Mouse (Mus musculus): ENCODE measurements around the gene Ccr1l1. TPM values are rescaled to one million over a fixed set of nuclear protein-coding genes. Genes with fewer than 3 reads are reported as not detected.
"Not testable (repeated sequence)": the region's sequence is repeated elsewhere in the genome, so short reads cannot be mapped to it uniquely, and the experiment has no call there.

Ccr1l1 gene
- polyA plus RNA-seq, 1 experiment from 2014 or later, result not detected

DNA sequence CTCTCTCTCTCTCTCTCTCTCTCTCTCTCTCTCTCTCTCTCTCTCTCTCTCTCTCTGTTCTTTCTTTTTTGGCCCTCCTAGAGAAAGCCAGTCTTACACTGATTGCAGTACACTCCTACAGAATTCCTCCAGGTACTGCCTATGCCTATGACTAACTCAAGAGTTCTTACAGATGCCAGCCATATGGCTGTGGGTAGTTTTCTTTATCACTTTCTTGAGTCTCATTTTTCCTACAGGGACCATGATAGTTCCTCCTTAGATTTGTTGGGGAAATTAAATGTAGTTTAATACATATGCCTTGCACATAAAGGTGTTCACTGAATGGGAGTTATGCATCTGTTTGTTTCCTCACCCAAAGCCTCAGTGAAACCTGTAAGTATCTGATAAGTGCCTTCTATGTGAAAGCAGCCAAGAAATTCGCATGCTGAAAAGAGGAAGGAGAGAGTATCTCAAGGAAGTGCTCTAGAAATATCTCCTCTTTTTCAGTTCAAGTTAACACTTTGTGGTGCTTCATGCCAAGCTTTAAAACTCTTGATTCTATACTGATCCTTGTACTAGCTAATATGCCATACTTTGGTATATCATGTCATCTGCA, 13.2 kb upstream of the Ccr1l1 start:
- Histone ChIP-seq H3K4me3 (ENCODE audit: low read length) (no peak overlapping the region), H3K36me3 (ENCODE audit: control insufficient read depth, insufficient read depth, low read length) (no peaks in the 10 kb centered on the region), H3K27me3 (replicated peaks; ENCODE audit: control insufficient read depth, insufficient read depth, low read length) (no peaks in the 10 kb centered on the region), H3K4me1 (ENCODE audit: control insufficient read depth, insufficient read depth, low read depth, low read length) (no peaks in the 10 kb centered on the region), H3K4me2 (ENCODE audit: low read length) (no peak overlapping the region), H3K27ac (ENCODE audit: low read depth, low read length) (no peak overlapping the region), H3K9me3 (ENCODE audit: control insufficient read depth, low read length) (no peaks in the 10 kb centered on the region), H3K9ac (ENCODE audit: low read depth, low read length) (no peak overlapping the region)
- ATAC-seq, result no peak
- 78% methylated on average over 1 of the region's 1 CpGs for WGBS

DNA sequence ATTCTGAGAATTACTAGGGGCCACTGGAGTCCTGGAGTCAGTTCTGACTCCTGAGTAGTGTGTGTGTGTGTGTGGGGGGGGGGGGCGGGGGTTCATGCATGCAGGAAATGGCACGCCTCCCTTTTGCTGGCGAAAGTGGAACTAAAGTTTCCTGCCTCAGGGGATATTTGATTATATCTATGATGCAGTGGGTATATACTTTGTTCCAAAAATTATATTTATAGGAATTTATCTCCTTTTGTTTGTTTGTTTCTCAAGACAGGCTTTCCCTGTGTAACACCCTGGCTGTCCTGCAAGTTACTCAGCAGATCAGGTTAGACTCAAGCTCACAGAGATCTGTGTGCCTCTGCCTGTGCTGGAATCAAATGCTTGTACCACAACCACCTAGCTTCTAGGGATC, 11.5 kb upstream of the Ccr1l1 start:
- Histone ChIP-seq H3K36me3 (ENCODE audit: control insufficient read depth, insufficient read depth, low read length) (no peaks in the 10 kb centered on the region), H3K27me3 (replicated peaks; ENCODE audit: control insufficient read depth, insufficient read depth, low read length) (no peaks in the 10 kb centered on the region), H3K4me2 (ENCODE audit: low read length) (no peak overlapping the region), H3K4me3 (ENCODE audit: low read length) (no peak overlapping the region), H3K4me1 (ENCODE audit: control insufficient read depth, insufficient read depth, low read depth, low read length) (no peaks in the 10 kb centered on the region), H3K27ac (ENCODE audit: low read depth, low read length) (no peak overlapping the region), H3K9ac (ENCODE audit: low read depth, low read length) (no peak overlapping the region), H3K9me3 (ENCODE audit: control insufficient read depth, low read length) (no peaks in the 10 kb centered on the region)
- no peak for ATAC-seq
- 75% methylated on average over 3 of the region's 3 CpGs for WGBS

DNA sequence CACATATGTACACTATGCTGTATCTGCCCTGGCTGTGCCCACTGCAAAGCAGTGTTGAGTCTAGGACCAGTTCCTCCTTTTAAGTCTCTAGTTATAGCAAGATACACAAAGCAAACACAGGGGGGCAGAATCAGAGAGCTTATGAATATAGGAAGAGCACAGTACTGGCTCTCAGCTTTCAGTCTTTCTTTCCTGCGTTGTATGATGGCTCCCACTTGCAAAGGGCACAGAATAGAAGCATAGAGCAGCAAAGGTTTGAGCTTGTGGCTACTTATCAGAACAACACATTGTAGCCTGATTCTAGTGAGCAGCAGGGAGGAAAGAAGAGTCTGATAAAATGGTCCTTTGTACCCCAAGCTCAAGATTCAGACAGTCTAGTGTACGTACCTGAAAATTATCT, 8.0 kb upstream of the Ccr1l1 start:
- Histone ChIP-seq H3K9ac (ENCODE audit: low read depth, low read length) (no peak overlapping the region), H3K9me3 (ENCODE audit: control insufficient read depth, low read length) (no peaks in the 10 kb centered on the region), H3K4me1 (ENCODE audit: control insufficient read depth, insufficient read depth, low read depth, low read length) (no peaks in the 10 kb centered on the region), H3K4me2 (ENCODE audit: low read length) (no peak overlapping the region), H3K4me3 (ENCODE audit: low read length) (no peak overlapping the region), H3K27me3 (replicated peaks; ENCODE audit: control insufficient read depth, insufficient read depth, low read length) (no peaks in the 10 kb centered on the region), H3K27ac (ENCODE audit: low read depth, low read length) (no peak overlapping the region), H3K36me3 (ENCODE audit: control insufficient read depth, insufficient read depth, low read length) (no peaks in the 10 kb centered on the region)
- WGBS, result 91% methylated on average over 2 of the region's 2 CpGs
- ATAC-seq, result no peak

DNA sequence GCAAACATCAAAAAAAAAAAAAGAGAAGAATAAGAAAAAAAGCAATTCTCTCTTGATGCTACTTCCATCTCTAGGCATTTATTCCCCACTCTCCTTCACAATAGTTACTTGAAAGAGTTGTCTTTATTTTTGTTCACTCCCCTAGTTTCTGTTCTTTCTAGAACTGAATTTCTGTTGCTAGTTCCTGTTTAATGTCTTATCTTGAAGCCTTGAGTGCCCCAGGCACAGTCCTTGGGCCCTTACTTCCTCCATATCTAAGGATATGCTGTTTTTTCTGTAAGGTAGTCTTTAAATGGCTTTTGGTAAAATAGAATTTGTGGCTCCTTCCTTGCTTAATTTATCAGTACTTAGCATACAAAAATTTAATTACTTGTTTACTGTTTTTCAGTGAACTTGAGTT, 6.7 kb upstream of the Ccr1l1 start:
- Histone ChIP-seq H3K9ac (ENCODE audit: low read depth, low read length) (no peak overlapping the region), H3K36me3 (ENCODE audit: control insufficient read depth, insufficient read depth, low read length) (no peaks in the 10 kb centered on the region), H3K9me3 (ENCODE audit: control insufficient read depth, low read length) (no peaks in the 10 kb centered on the region), H3K4me1 (ENCODE audit: control insufficient read depth, insufficient read depth, low read depth, low read length) (no peaks in the 10 kb centered on the region), H3K4me3 (ENCODE audit: low read length) (no peak overlapping the region), H3K27me3 (replicated peaks; ENCODE audit: control insufficient read depth, insufficient read depth, low read length) (no peaks in the 10 kb centered on the region), H3K27ac (ENCODE audit: low read depth, low read length) (no peak overlapping the region), H3K4me2 (ENCODE audit: low read length) (no peak overlapping the region)
- ATAC-seq, result no peak

DNA sequence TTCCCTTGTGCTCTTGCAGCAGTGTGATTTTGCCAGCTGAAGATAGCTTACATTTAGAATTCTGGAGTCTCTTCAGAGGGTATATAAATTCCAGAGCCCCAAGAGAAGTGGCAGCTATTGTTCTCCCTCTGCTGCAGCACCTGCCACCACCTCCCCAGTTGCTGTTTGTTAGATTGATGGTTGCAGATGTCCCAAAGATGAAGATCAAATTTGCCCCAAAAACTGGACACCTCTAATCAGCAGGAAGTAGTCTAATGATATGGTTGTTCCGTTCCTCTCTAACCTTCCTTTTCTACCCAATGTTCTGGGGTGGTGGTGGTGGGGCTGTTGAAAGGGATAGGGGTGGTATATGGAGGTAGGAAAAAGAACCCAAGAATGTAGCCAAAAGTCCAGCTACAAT, 4.5 kb upstream of the Ccr1l1 start:
- no peaks in the 10 kb centered on the region for H3K27me3 ChIP-seq (replicated peaks; ENCODE audit: control insufficient read depth, insufficient read depth, low read length)
- H3K9me3 ChIP-seq (ENCODE audit: control insufficient read depth, low read length), result no peaks in the 10 kb centered on the region
- H3K36me3 ChIP-seq (ENCODE audit: control insufficient read depth, insufficient read depth, low read length), result no peaks in the 10 kb centered on the region
- no peaks in the 10 kb centered on the region for H3K4me1 ChIP-seq (ENCODE audit: control insufficient read depth, insufficient read depth, low read depth, low read length)
- H3K9ac ChIP-seq (ENCODE audit: low read depth, low read length), result no peak overlapping the region
- H3K27ac ChIP-seq (ENCODE audit: low read depth, low read length), result no peak overlapping the region
- 89% methylated on average over 1 of the region's 1 CpGs for WGBS
- H3K4me2 ChIP-seq (ENCODE audit: low read length), result no peak overlapping the region
- ATAC-seq, result no peak
- H3K4me3 ChIP-seq (ENCODE audit: low read length), result no peak overlapping the region

DNA sequence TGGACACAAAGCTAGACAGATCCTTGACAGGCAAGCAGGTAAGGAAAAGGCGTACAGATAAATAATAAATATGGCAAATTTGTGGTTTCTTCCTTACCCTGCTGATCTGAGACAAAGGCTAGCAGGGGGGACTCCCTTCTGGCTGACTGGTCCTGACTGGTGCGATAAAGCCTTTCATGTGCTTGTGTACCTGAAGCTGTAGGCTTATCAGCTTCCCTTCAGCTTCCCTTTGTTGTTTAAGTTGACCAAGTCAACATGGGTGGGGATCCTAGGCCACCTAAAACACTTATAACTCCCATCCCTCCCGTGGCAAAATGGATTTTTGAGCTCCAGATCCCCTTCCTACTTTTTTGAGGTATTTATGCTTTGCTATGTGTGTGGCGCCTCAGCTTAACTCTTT, 3.7 kb upstream of the Ccr1l1 start:
- Histone ChIP-seq H3K27me3 (replicated peaks; ENCODE audit: control insufficient read depth, insufficient read depth, low read length) (no peaks in the 10 kb centered on the region), H3K4me1 (ENCODE audit: control insufficient read depth, insufficient read depth, low read depth, low read length) (no peaks in the 10 kb centered on the region), H3K9me3 (ENCODE audit: control insufficient read depth, low read length) (no peaks in the 10 kb centered on the region), H3K4me3 (ENCODE audit: low read length) (no peak overlapping the region), H3K36me3 (ENCODE audit: control insufficient read depth, insufficient read depth, low read length) (no peaks in the 10 kb centered on the region), H3K27ac (ENCODE audit: low read depth, low read length) (no peak overlapping the region), H3K9ac (ENCODE audit: low read depth, low read length) (no peak overlapping the region), H3K4me2 (ENCODE audit: low read length) (no peak overlapping the region)
- 82% methylated on average over 4 of the region's 4 CpGs for WGBS
- no peak for ATAC-seq

DNA sequence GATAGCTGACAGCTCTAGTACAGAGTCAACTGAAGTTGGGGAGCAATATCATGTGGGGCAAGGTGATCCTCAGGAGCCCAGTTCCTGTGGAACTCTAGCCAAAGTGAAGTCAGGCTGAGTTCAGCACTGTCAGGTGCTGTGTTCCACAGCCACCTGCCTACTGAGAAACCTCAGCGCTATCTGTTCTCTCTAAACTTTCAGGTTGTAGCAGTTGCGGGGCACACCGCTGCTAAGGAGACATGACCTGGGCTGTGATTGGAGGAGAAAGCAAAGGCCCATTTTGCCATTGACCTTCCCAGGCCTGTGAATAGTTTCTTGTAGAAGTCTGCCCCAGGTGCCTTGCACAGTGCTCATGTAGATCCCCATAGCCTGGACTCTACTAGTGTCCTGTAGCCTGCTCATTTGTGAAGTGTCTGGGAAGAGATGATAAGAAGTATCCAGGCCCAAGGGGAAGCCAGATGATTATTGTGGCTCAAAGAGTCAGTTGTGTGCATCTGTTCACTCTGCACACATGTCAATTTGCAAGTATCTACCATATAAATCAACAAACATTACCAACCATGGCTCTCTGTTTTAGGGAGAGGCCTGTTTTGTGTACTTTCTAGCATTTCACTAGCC, 2.8 kb upstream of the Ccr1l1 start:
- not testable (repeated sequence) for H3K27ac ChIP-seq (ENCODE audit: low read depth, low read length); H3K4me2 ChIP-seq (ENCODE audit: low read length); H3K9ac ChIP-seq (ENCODE audit: low read depth, low read length); H3K36me3 ChIP-seq (ENCODE audit: control insufficient read depth, insufficient read depth, low read length); H3K4me3 ChIP-seq (ENCODE audit: low read length); H3K27me3 ChIP-seq (replicated peaks; ENCODE audit: control insufficient read depth, insufficient read depth, low read length); H3K4me1 ChIP-seq (ENCODE audit: control insufficient read depth, insufficient read depth, low read depth, low read length); ATAC-seq; H3K9me3 ChIP-seq (ENCODE audit: control insufficient read depth, low read length)
- WGBS, result no CpG with 5 or more reads among the region's 3 CpGs

DNA sequence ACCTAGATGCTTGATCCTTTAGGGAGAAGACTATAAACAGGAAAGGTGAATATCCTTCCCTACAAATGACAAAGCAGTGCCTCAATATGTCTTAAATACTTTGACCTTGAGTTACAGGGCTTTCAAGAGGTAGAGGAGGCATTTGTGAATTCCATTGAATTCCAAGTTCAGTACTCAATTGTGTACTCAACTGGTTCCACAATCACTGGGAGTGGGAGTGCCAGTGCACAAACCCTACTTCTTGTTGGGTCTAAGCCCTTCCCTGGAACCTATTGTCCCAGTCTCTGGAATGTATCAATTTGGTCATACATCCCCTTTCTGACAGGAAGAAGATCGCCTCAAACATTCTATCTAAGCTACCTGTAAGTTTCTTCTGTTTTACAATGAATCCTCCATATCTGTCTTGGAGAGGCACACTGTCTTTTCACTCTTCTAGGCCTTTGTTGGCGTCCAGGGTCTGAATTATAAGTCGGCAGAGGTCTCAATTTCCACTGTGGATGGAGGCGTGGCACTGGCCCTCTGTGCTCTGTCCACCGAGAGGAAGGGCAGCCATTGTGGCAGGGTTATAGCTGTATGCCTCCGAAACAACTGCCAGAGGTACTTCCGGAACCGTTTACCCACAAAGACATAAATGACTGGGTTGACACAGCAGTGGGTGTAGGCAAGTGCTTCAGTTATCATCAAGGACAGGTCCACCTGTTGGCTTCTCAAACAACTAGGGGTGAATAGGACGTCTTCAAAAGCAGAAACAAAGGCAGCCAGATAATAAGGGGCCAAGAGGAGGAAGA, 1.1 kb downstream of the Ccr1l1 start:
- H3K4me2 ChIP-seq (ENCODE audit: low read length), result no peak overlapping the region
- no peak overlapping the region for H3K4me3 ChIP-seq (ENCODE audit: low read length)
- H3K9ac ChIP-seq (ENCODE audit: low read depth, low read length), result no peak overlapping the region
- no peak for ATAC-seq
- H3K9me3 ChIP-seq (ENCODE audit: control insufficient read depth, low read length), result no peaks in the 10 kb centered on the region
- no peaks in the 10 kb centered on the region for H3K27me3 ChIP-seq (replicated peaks; ENCODE audit: control insufficient read depth, insufficient read depth, low read length)
- H3K27ac ChIP-seq (ENCODE audit: low read depth, low read length), result no peak overlapping the region
- no peaks in the 10 kb centered on the region for H3K4me1 ChIP-seq (ENCODE audit: control insufficient read depth, insufficient read depth, low read depth, low read length)
- H3K36me3 ChIP-seq (ENCODE audit: control insufficient read depth, insufficient read depth, low read length), result no peaks in the 10 kb centered on the region
- WGBS, result 88% methylated on average over 9 of the region's 9 CpGs

DNA sequence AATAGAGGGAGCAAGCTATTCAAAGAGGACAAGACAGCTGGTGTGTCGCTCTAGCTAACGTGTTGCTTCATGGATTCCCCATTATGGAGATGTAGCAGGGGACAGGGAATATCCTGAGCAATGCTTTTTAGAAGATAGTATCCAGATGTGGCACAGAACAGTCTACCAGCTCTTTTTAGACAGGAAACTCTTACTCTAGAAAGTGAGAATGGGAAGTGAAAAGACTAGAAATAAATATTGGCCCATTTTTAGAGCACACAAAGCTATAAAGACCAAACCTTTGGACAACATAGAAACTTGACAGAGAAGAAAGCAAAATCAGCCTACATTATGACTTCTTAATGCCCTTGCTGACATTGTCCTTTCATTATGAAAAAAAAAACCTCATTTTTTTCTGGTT, 2.6 kb downstream of the Ccr1l1 start:
- Histone ChIP-seq H3K27me3 (replicated peaks; ENCODE audit: control insufficient read depth, insufficient read depth, low read length) (no peaks in the 10 kb centered on the region), H3K27ac (ENCODE audit: low read depth, low read length) (no peak overlapping the region), H3K4me3 (ENCODE audit: low read length) (no peak overlapping the region), H3K9me3 (ENCODE audit: control insufficient read depth, low read length) (no peaks in the 10 kb centered on the region), H3K36me3 (ENCODE audit: control insufficient read depth, insufficient read depth, low read length) (no peaks in the 10 kb centered on the region), H3K4me1 (ENCODE audit: control insufficient read depth, insufficient read depth, low read depth, low read length) (no peaks in the 10 kb centered on the region), H3K9ac (ENCODE audit: low read depth, low read length) (no peak overlapping the region), H3K4me2 (ENCODE audit: low read length) (no peak overlapping the region)
- 64% methylated on average over 2 of the region's 2 CpGs for WGBS
- no peak for ATAC-seq

Data from hindbrain, embryonic 16.5 days (tissue).